Mouse (Mus musculus) limb, embryonic 15.5 days (tissue): ENCODE measurements around the gene Npm1. TPM values are rescaled to one million over a fixed set of nuclear protein-coding genes. Genes with fewer than 3 reads are reported as not detected.

Source experiments
- ATAC-seq: fragments of 200-750 bp; cut with Nextera tagmentation; 2 replicates; pipeline ENCODE4 v1.8.0; 2017; ENCODE audit warnings: low read depth, moderate TSS enrichment; ENCODE audit not compliant: insufficient number of reproducible peaks, low FRiP score, low TSS enrichment
- H3K27ac ChIP-seq: fragments of 300-500 bp; sonication (generic); 2 replicates; pipeline ENCODE4 v1.5.1; 2015; ENCODE audit warnings: moderate library complexity, mild to moderate bottlenecking, inconsistent platforms
- H3K27me3 ChIP-seq: fragments of 300-500 bp; sonication (generic); 2 replicates; pipeline ENCODE4 v1.6.1; 2015; ENCODE audit warnings: inconsistent platforms
- H3K36me3 ChIP-seq: fragments of 300-500 bp; sonication (generic); 2 replicates; pipeline ENCODE4 v1.6.1; 2015; ENCODE audit warnings: inconsistent platforms
- H3K4me1 ChIP-seq: fragments of 300-500 bp; sonication (generic); 2 replicates; pipeline ENCODE4 v1.6.1; 2015; ENCODE audit warnings: inconsistent platforms
- H3K4me2 ChIP-seq: fragments of 300-500 bp; sonication (generic); 2 replicates; pipeline ENCODE4 v1.6.1; 2015; ENCODE audit warnings: mild to moderate bottlenecking, inconsistent platforms
- H3K4me3 ChIP-seq: fragments of 300-500 bp; sonication (generic); 2 replicates; pipeline ENCODE4 v1.5.1; 2015; ENCODE audit warnings: mild to moderate bottlenecking, inconsistent platforms
- H3K9ac ChIP-seq: fragments of 300-500 bp; sonication (generic); 2 replicates; pipeline ENCODE4 v1.6.1; 2015; ENCODE audit warnings: inconsistent platforms
- H3K9me3 ChIP-seq: fragments of 300-500 bp; sonication (generic); 2 replicates; pipeline ENCODE4 v1.6.1; 2016; ENCODE audit warnings: inconsistent platforms
- WGBS: fragments of 180-500 bp; shearing (Covaris S2); methylation state at CpG from one replicate; pipeline ENCODE4 v1.1.7; 2015; 5-methylcytosine and 5-hydroxymethylcytosine counted together
- polyA plus RNA-seq: library from polyadenylated mRNA; unstranded; fragments of >200 nt; fragmentation: Nextera tagmentation; extraction: Ambion mirVana; gene quantifications from 2 replicates; pipeline ENCODE4 v1.2.1, GENCODE M21; 2015

Npm1 gene
- polyA plus RNA-seq, 1 experiment from 2014 or later: 898 TPM

GRCm38 (mm10) chr11:33139458-33140110 lies 23.4 kb downstream of the Npm1 start:
- WGBS: 83% methylated on average over 9 of the region's 9 CpGs
- Histone ChIP-seq H3K36me3 (no peaks in the 10 kb centered on the region), H3K9me3 (no peaks in the 10 kb centered on the region), H3K4me1 (peaks cover 20% of the 10 kb centered on the region), H3K4me3 (no peak overlapping the region), H3K27ac (no peak overlapping the region), H3K9ac (no peak overlapping the region), H3K4me2 (no peak overlapping the region), H3K27me3 (peaks cover 10% of the 10 kb centered on the region)
- ATAC-seq: no peak

GRCm38 (mm10) chr11:33138686-33139085 lies 24.3 kb downstream of the Npm1 start:
- H3K4me1 ChIP-seq: peaks cover 11% of the 10 kb centered on the region
- no peaks in the 10 kb centered on the region for H3K9me3 ChIP-seq
- H3K4me3 ChIP-seq: no peak overlapping the region
- 80% methylated on average over 5 of the region's 5 CpGs for WGBS
- 0 out of 2 replicates have a peak, but pooled peaks cover 2% of the 10 kb centered on the region for H3K27me3 ChIP-seq
- H3K4me2 ChIP-seq: no peak overlapping the region
- H3K27ac ChIP-seq: no peak overlapping the region
- peaks cover 4% of the 10 kb centered on the region; the same call in 1 of the 2 replicates for H3K36me3 ChIP-seq
- no peak for ATAC-seq
- no peak overlapping the region for H3K9ac ChIP-seq

- no peak for ATAC-seq
- Histone ChIP-seq H3K9me3 (no peaks in the 10 kb centered on the region), H3K27me3 (no peaks in the 10 kb centered on the region), H3K27ac (no peak overlapping the region), H3K36me3 (peaks cover 7% of the 10 kb centered on the region; the same call in 1 of the 2 replicates), H3K4me2 (no peak overlapping the region), H3K4me1 (no peaks in the 10 kb centered on the region), H3K4me3 (no peak overlapping the region), H3K9ac (no peak overlapping the region)
- WGBS: 92% methylated on average over 8 of the region's 8 CpGs
Observed at GRCm38 (mm10) chr11:33134391-33134986, 28.5 kb downstream of the Npm1 start.

- ATAC-seq: no peak
- Histone ChIP-seq H3K4me1 (no peaks in the 10 kb centered on the region), H3K9ac (no peak overlapping the region), H3K27ac (no peak overlapping the region), H3K4me3 (no peak overlapping the region), H3K9me3 (no peaks in the 10 kb centered on the region), H3K27me3 (no peaks in the 10 kb centered on the region), H3K4me2 (no peak overlapping the region), H3K36me3 (peaks cover 7% of the 10 kb centered on the region; the same call in 1 of the 2 replicates)
- WGBS: 61% methylated on average over 8 of the region's 8 CpGs
Observed at GRCm38 (mm10) chr11:33132619-33133338, 30.2 kb downstream of the Npm1 start.

GRCm38 (mm10) chr11:33127058-33127457 lies 35.9 kb downstream of the Npm1 start:
- Histone ChIP-seq H3K27me3 (peaks cover 21% of the 10 kb centered on the region; the same call in 1 of the 2 replicates), H3K36me3 (no peaks in the 10 kb centered on the region), H3K9me3 (no peaks in the 10 kb centered on the region), H3K4me3 (no peak overlapping the region), H3K27ac (no peak overlapping the region), H3K4me2 (no peak overlapping the region), H3K4me1 (peaks cover 28% of the 10 kb centered on the region), H3K9ac (no peak overlapping the region)
- ATAC-seq: no peak

- Histone ChIP-seq H3K9me3 (no peaks in the 10 kb centered on the region), H3K27me3 (peaks cover 22% of the 10 kb centered on the region; the same call in 1 of the 2 replicates), H3K4me2 (peak overlapping the region; percentile 55), H3K4me1 (peaks cover 30% of the 10 kb centered on the region), H3K9ac (no peak overlapping the region), H3K36me3 (peaks cover 5% of the 10 kb centered on the region; the same call in 1 of the 2 replicates), H3K4me3 (peak overlapping the region; percentile 26), H3K27ac (0 out of 2 replicates have a peak overlapping the region, but pooled peaks have one; percentile 17)
- 3% methylated on average over 37 of the region's 37 CpGs for WGBS
- ATAC-seq: peak; percentile 27; the same call in 1 of the 2 replicates
Observed at GRCm38 (mm10) chr11:33122575-33123268, 40.3 kb downstream of the Npm1 start.

GRCm38 (mm10) chr11:33119556-33119955 lies 43.5 kb downstream of the Npm1 start:
- Histone ChIP-seq H3K27me3 (peaks cover 21% of the 10 kb centered on the region; the same call in 1 of the 2 replicates), H3K4me3 (no peak overlapping the region), H3K9me3 (no peaks in the 10 kb centered on the region), H3K9ac (no peak overlapping the region), H3K27ac (0 out of 2 replicates have a peak overlapping the region, but pooled peaks have one; percentile 22), H3K4me1 (peaks cover 15% of the 10 kb centered on the region), H3K36me3 (peaks cover 7% of the 10 kb centered on the region; the same call in 1 of the 2 replicates), H3K4me2 (no peak overlapping the region)
- 67% methylated on average over 8 of the region's 8 CpGs for WGBS
- no peak for ATAC-seq

GRCm38 (mm10) chr11:33119116-33119515 lies 43.9 kb downstream of the Npm1 start:
- Histone ChIP-seq H3K27me3 (peaks cover 16% of the 10 kb centered on the region; the same call in 1 of the 2 replicates), H3K4me2 (no peak overlapping the region), H3K4me1 (peaks cover 15% of the 10 kb centered on the region), H3K36me3 (peaks cover 7% of the 10 kb centered on the region; the same call in 1 of the 2 replicates), H3K27ac (no peak overlapping the region), H3K4me3 (no peak overlapping the region), H3K9me3 (no peaks in the 10 kb centered on the region), H3K9ac (no peak overlapping the region)
- ATAC-seq: no peak
- WGBS: 72% methylated on average over 7 of the region's 7 CpGs

GRCm38 (mm10) chr11:33118480-33118879 lies 44.5 kb downstream of the Npm1 start:
- Histone ChIP-seq H3K9me3 (no peaks in the 10 kb centered on the region), H3K27ac (no peak overlapping the region), H3K36me3 (peaks cover 7% of the 10 kb centered on the region; the same call in 1 of the 2 replicates), H3K4me2 (no peak overlapping the region), H3K4me3 (no peak overlapping the region), H3K4me1 (peaks cover 15% of the 10 kb centered on the region), H3K27me3 (peaks cover 10% of the 10 kb centered on the region; the same call in 1 of the 2 replicates), H3K9ac (no peak overlapping the region)
- ATAC-seq: no peak
- WGBS: 70% methylated on average over 6 of the region's 6 CpGs

- H3K4me2 ChIP-seq: no peak overlapping the region
- no peaks in the 10 kb centered on the region for H3K9me3 ChIP-seq
- 88% methylated on average over 3 of the region's 3 CpGs for WGBS
- no peak overlapping the region for H3K27ac ChIP-seq
- no peak for ATAC-seq
- no peaks in the 10 kb centered on the region; the same call in 1 of the 2 replicates for H3K27me3 ChIP-seq
- H3K9ac ChIP-seq: no peak overlapping the region
- H3K4me3 ChIP-seq: no peak overlapping the region
- H3K36me3 ChIP-seq: peaks cover 7% of the 10 kb centered on the region; the same call in 1 of the 2 replicates
- H3K4me1 ChIP-seq: peaks cover 3% of the 10 kb centered on the region; the same call in 1 of the 2 replicates
Observed at GRCm38 (mm10) chr11:33115796-33116195, 47.2 kb downstream of the Npm1 start.

- Histone ChIP-seq H3K27me3 (peaks cover 7% of the 10 kb centered on the region; the same call in 1 of the 2 replicates), H3K27ac (no peak overlapping the region), H3K9me3 (no peaks in the 10 kb centered on the region), H3K9ac (no peak overlapping the region), H3K4me1 (no peaks in the 10 kb centered on the region; the same call in 1 of the 2 replicates), H3K4me3 (no peak overlapping the region), H3K4me2 (no peak overlapping the region), H3K36me3 (no peaks in the 10 kb centered on the region; the same call in 1 of the 2 replicates)
- 4% methylated on average over 1 of the region's 1 CpGs for WGBS
- ATAC-seq: no peak
Observed at GRCm38 (mm10) chr11:33112407-33112806, 50.6 kb downstream of the Npm1 start.
